Mouse (Mus musculus): ENCODE measurements around the gene Dnaic2. TPM values are rescaled to one million over a fixed set of nuclear protein-coding genes. Genes with fewer than 3 reads are reported as not detected.
A peak's percentile ranks its signal among the peaks of the same experiment; 100 is the strongest.

Gene Dnaic2
- total RNA-seq, 2 experiments from 2014 or later = 1.00 to 1.8 TPM

DNA sequence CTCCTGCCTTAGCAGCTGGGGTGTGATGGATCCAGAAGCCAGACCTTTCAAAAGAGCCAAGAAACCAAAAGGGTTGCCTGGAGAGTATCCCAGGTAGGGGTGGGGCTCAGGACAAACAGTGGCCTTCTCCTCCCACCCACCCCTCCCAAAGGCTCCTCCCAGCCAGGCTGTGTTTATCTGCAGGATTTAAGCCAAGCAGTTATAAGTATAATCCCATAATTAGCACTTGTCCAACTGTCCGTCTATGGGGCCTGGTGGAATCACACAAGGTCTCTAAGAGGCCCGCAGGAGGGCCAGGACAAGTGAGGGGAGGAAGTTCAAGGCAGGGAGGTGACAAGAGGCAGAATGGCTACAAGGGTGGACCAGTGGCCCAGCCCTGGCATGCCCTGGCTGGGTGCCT is 44.7 kb downstream of the Dnaic2 start:
- DNase-seq (ENCODE audit: extremely low spot score in 1 of 2, low spot score in 2 of 2) = no peak
- Histone ChIP-seq H3K4me3 (no peak overlapping the region), H3K27ac (no peak overlapping the region)
- intact Hi-C loops (cut with DNase I) = no loop called here
- no peak for TF ChIP-seq CTCF (IDR thresholded peaks at IDR 0.05)

GRCm38 (mm10) chr11:114780076-114780475 is 52.9 kb downstream of the Dnaic2 start:
- intact Hi-C loops (cut with DNase I) = no loop called here
- Histone ChIP-seq H3K27ac (no peak overlapping the region), H3K4me3 (no peak overlapping the region)
- no peak for TF ChIP-seq CTCF (IDR thresholded peaks at IDR 0.05)
- DNase-seq (ENCODE audit: extremely low spot score in 1 of 2, low spot score in 2 of 2) = no peak

DNA sequence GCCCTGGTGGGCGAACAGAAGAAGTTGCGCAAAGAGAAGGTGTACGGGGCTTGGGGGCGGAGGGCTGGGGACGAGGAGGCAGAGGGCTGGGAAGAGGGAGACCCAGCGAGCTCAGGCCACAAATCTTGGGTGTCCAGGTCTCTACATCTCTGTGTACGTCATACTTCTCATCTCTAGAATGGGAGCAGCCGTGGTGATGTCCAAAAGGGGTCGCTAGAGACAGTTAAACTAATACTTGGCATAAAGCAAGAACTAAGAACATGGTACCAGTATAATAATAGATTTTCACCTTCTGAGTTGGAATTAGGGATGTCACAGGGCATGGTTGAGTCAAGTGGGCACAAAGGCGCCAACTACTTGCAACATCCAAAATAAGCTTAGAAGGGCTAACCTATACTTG is 58.7 kb downstream of the Dnaic2 start:
- peak overlapping the region; percentile 21 for H3K4me3 ChIP-seq
- DNase-seq (ENCODE audit: extremely low spot score in 1 of 2, low spot score in 2 of 2) = no peak
- peak; percentile 5; the same call in 1 of the 2 replicates for TF ChIP-seq CTCF (IDR thresholded peaks at IDR 0.05)
- intact Hi-C loops (cut with DNase I) = no loop called here
- H3K27ac ChIP-seq = no peak overlapping the region

DNA sequence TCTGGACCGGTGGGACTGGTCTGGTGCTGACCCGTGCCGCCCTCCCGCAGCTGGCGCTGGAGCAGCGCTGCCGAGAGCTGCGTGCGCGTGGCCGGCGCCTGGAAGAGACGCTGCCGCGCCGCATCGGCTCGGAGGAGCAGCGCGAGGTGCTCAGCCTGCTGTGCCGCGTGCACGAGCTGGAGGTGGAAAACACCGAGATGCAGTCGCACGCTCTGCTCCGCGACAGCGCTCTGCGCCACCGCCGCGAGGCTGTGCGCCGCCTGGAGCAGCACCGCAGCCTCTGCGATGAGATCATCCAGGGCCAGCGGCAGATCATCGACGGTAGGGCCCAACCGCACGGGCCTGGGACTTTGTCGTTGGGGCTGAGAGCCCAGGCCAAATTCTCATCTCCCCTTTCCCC is 59.1 kb downstream of the Dnaic2 start:
- Histone ChIP-seq H3K4me3 (peak overlapping the region; percentile 21), H3K27ac (no peak overlapping the region)
- peak; percentile 69 to 70 for DNase-seq (ENCODE audit: extremely low spot score in 1 of 2, low spot score in 2 of 2)
- intact Hi-C loops (cut with DNase I) = no loop called here
- TF ChIP-seq CTCF (IDR thresholded peaks at IDR 0.05) = no peak

DNA sequence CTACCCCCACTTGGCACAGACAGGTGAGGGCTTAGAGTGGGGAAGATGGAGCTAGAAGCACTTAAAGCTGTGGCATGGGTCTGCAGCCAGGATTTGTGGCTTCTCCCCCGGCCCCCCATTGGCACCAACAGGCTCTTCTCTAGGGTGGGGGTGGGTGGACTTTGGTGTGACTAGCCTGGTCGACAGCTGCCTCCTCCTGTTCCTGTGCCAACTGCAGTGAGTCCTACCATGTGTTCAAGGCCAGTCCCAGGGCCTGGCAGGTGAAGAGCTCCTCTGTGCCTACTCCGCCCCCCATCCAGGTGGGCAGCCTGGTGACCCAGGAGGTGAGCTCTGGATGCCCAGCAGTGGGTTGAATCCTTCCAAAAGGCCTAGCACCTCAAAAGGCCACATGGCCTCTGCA is 60.4 kb downstream of the Dnaic2 start:
- Histone ChIP-seq H3K4me3 (no peak overlapping the region), H3K27ac (no peak overlapping the region)
- DNase-seq (ENCODE audit: extremely low spot score in 1 of 2, low spot score in 2 of 2) = no peak
- TF ChIP-seq CTCF (IDR thresholded peaks at IDR 0.05) = no peak
- intact Hi-C loops (cut with DNase I) = no loop called here

- no peak overlapping the region for H3K27ac ChIP-seq
- no peak overlapping the region for H3K4me3 ChIP-seq
- intact Hi-C loops (cut with DNase I) = loop anchor here (1.0 kb wide), 1 partner anchor 44 kb away; no protein-coding TSS in a partner anchor
- TF ChIP-seq CTCF (IDR thresholded peaks at IDR 0.05) = no peak; the same call in none of the 2 replicates
- peak; percentile 79 to 87 for DNase-seq (ENCODE audit: extremely low spot score in 1 of 2, low spot score in 2 of 2)
These were observed 62.0 kb downstream of the Dnaic2 start for GRCm38 (mm10) chr11:114789061-114789714.

DNA sequence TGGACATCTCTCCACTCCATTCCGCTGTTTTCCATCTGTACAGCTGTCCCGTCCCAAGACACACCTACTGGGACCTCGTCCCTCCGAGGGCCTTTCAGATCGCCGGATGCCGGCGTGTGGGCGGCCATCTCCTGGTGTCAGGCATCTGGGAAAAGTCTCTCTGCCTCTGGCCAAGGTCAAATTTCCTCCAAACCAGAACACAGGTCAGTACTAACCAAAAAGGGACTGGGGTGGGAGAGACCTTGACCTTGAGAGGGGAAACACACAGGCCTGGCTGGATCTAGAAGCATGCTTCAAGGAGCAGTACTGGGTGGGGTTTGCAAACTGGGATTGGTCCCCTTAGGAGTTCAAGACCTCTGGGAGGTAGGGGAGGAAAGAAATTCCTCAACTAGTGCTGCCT is 62.5 kb downstream of the Dnaic2 start:
- no peak for DNase-seq (ENCODE audit: extremely low spot score in 1 of 2, low spot score in 2 of 2)
- intact Hi-C loops (cut with DNase I) = loop anchor here (1.0 kb wide), 1 partner anchor 44 kb away; no protein-coding TSS in a partner anchor
- no peak overlapping the region for H3K4me3 ChIP-seq
- no peak overlapping the region for H3K27ac ChIP-seq
- TF ChIP-seq CTCF (IDR thresholded peaks at IDR 0.05) = no peak

- intact Hi-C loops (cut with DNase I) = no loop called here
These were observed 63.0 kb downstream of the Dnaic2 start for GRCm38 (mm10) chr11:114790171-114790570.

GRCm38 (mm10) chr11:114790841-114791240 is 63.6 kb downstream of the Dnaic2 start:
- intact Hi-C loops (cut with DNase I) = no loop called here
- H3K4me3 ChIP-seq = no peak overlapping the region
- TF ChIP-seq CTCF (IDR thresholded peaks at IDR 0.05) = peak; percentile 25

More at GRCm38 (mm10) chr11:114790171-114790570, 63.0 kb downstream of the Dnaic2 start:
- no peak overlapping the region for H3K4me3 ChIP-seq
- TF ChIP-seq CTCF (IDR thresholded peaks at IDR 0.05) = no peak
- no peak for DNase-seq (ENCODE audit: extremely low spot score in 1 of 2, low spot score in 2 of 2)
- H3K27ac ChIP-seq = no peak overlapping the region

DNA sequence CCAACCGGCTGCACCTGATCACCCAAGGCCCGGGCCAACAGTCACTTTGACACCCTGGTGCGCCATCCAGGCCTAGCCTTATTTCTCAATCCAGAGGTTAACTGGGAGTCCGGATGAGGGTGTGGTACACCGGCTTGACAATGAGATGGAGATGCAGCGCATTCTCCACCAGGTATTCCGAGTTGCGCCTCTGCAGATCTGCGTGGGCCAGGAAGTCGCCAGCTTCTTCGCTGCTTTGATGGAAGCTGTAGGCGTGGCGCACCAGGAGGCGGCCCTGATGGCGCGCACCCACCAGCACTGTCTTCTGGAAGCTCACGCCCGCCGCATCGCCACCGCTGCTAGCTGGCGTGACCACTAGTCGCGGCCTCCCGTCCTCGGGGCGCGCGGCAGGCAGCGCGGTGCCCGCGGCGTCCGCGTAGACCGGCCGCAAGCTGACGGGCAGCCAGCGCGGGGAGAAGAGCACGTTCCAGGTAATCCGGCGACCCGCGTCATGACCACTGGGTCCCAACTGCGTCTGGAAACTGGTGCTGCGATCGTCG is 64.2 kb downstream of the Dnaic2 start:
- Histone ChIP-seq H3K27ac (peak overlapping the region; percentile 67), H3K4me3 (peak overlapping the region; percentile 52)
- TF ChIP-seq CTCF (IDR thresholded peaks at IDR 0.05) = no peak
- DNase-seq (ENCODE audit: extremely low spot score in 1 of 2, low spot score in 2 of 2) = peak in 1 of 2 experiments; percentile 50
- intact Hi-C loops (cut with DNase I) = no loop called here

More at GRCm38 (mm10) chr11:114790841-114791240, 63.6 kb downstream of the Dnaic2 start:
- DNase-seq (ENCODE audit: extremely low spot score in 1 of 2, low spot score in 2 of 2) = no peak
- no peak overlapping the region for H3K27ac ChIP-seq

DNA sequence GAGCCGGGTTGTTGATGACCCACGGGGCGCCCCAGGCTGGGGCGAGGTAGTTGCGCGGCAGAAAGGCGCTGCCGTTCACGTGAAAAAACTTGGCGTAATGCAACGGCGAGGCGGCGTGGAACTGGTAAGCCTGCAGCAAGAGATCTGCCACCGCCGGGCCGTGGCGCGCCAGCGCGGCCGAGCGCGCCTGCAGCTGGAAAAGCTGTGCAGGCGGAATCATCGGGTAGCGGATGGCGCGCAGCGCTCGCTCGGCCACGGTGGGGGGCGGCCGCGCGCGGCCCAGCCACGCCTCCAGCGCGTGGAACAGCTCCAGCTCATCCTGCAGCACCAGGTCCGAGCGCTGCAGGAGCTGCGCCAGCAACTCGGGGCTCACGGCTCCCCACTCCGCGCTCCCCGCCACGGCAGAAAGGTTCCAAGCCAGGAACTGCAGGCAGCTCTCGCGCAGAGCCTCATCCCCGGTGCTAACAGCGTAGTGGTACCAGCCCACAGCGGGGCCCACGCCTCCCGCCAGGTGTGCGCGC is 64.7 kb downstream of the Dnaic2 start:
- DNase-seq (ENCODE audit: extremely low spot score in 1 of 2, low spot score in 2 of 2) = peak; percentile 58 to 66
- intact Hi-C loops (cut with DNase I) = no loop called here
- peak overlapping the region; percentile 52 for H3K4me3 ChIP-seq
- peak overlapping the region; percentile 67 for H3K27ac ChIP-seq
- no peak for TF ChIP-seq CTCF (IDR thresholded peaks at IDR 0.05)

DNA sequence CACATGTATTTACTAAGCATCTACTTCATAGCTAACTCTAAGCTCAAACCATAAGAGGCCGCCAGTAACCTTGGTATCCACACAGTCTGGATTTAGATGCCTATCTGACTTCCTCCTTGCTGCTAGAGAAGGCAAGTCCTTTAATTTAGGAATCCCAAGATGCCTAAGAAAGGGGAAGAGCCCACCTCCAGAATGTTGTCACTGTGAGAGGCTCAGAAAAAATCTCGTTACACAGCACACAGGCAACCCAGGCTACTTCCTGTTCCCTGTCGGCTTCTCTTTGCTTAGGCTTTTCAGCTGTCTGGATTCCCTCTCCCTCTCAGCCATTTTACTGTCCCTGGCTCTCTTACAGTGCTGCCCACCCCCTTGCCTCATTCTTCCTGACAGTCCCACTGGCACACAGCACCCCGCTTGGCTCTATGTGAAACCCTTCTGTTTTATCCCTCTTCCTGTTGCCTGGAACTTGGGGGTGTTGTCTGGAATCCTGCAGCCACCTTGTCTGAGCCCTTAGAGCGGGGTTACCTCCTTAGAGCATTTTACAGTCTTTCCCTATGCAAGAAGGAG is 65.8 kb downstream of the Dnaic2 start:
- H3K27ac ChIP-seq = 0 out of 2 replicates have a peak overlapping the region, but pooled peaks have one; percentile 33
- H3K4me3 ChIP-seq = no peak overlapping the region
- no peak for TF ChIP-seq CTCF (IDR thresholded peaks at IDR 0.05)
- intact Hi-C loops (cut with DNase I) = no loop called here
- DNase-seq (ENCODE audit: extremely low spot score in 1 of 2, low spot score in 2 of 2) = no peak

Data from left cerebral cortex, adult 2 months (tissue).